Mouse (Mus musculus): ENCODE data around the gene Ccin. TPM values are rescaled to one million over a fixed set of nuclear protein-coding genes. Genes with fewer than 3 reads are reported as not detected.
A peak's percentile ranks its signal among the peaks of the same experiment; 100 is the strongest.

Gene Ccin
- polyA plus RNA-seq, 2 experiments: 0.10 to 0.36 TPM

GRCm38 (mm10) chr4:43981251-43981650 is 2.0 kb upstream of the Ccin start:
- Histone ChIP-seq H3K9ac (ENCODE audit: low read depth, low read length, severe bottlenecking) (no peak overlapping the region), H3K36me3 (ENCODE audit: control insufficient read depth, insufficient read depth, low read length) (no peaks in the 10 kb centered on the region), H3K4me3 (replicated peaks; ENCODE audit: low read length) (no peak overlapping the region), H3K27ac (replicated peaks; ENCODE audit: low read depth, low read length) (no peak overlapping the region), H3K4me2 (replicated peaks; ENCODE audit: low read depth, low read length, severe bottlenecking) (no peak overlapping the region), H3K4me1 (ENCODE audit: control insufficient read depth, insufficient read depth, low read length) (peaks cover 27% of the 10 kb centered on the region), H3K9me3 (ENCODE audit: control insufficient read depth, low read length) (no peaks in the 10 kb centered on the region), H3K27me3 (ENCODE audit: control insufficient read depth, insufficient read depth, low read length) (no peaks in the 10 kb centered on the region)
- ATAC-seq (ENCODE audit: low FRiP score, low read depth): no peak
- no peak for DNase-seq (ENCODE audit: low spot score)
- WGBS: 92% methylated on average over 7 of the region's 7 CpGs
- TF ChIP-seq POLR2A (IDR thresholded peaks at IDR 0.05; ENCODE audit: borderline replicate concordance, extremely low read depth, insufficient read depth, insufficient read length): no peak

- H3K27ac ChIP-seq (replicated peaks; ENCODE audit: low read depth, low read length): 0 out of 2 replicates have a peak overlapping the region, but pooled peaks have one; percentile 29
- under 1% methylated on average over 24 of the region's 24 CpGs for WGBS
Measured at GRCm38 (mm10) chr4:43982053-43982732, 1.1 kb upstream of the Ccin start.

GRCm38 (mm10) chr4:43983756-43984155 is 473 bp downstream of the Ccin start:
- Histone ChIP-seq H3K4me2 (replicated peaks; ENCODE audit: low read depth, low read length, severe bottlenecking) (no peak overlapping the region), H3K27ac (replicated peaks; ENCODE audit: low read depth, low read length) (no peak overlapping the region), H3K9ac (ENCODE audit: low read depth, low read length, severe bottlenecking) (no peak overlapping the region), H3K4me1 (ENCODE audit: control insufficient read depth, insufficient read depth, low read length) (peaks cover 19% of the 10 kb centered on the region), H3K4me3 (replicated peaks; ENCODE audit: low read length) (no peak overlapping the region), H3K36me3 (ENCODE audit: control insufficient read depth, insufficient read depth, low read length) (no peaks in the 10 kb centered on the region), H3K9me3 (ENCODE audit: control insufficient read depth, low read length) (no peaks in the 10 kb centered on the region), H3K27me3 (ENCODE audit: control insufficient read depth, insufficient read depth, low read length) (no peaks in the 10 kb centered on the region)
- DNase-seq (ENCODE audit: low spot score) (no peak), ATAC-seq (ENCODE audit: low FRiP score, low read depth) (no peak)
- TF ChIP-seq POLR2A (IDR thresholded peaks at IDR 0.05; ENCODE audit: borderline replicate concordance, extremely low read depth, insufficient read depth, insufficient read length): no peak
- WGBS: 89% methylated on average over 22 of the region's 22 CpGs

More at GRCm38 (mm10) chr4:43982053-43982732, 1.1 kb upstream of the Ccin start:
- peak; percentile 89 for ATAC-seq (ENCODE audit: low FRiP score, low read depth)
- H3K27me3 ChIP-seq (ENCODE audit: control insufficient read depth, insufficient read depth, low read length): no peaks in the 10 kb centered on the region
- H3K4me1 ChIP-seq (ENCODE audit: control insufficient read depth, insufficient read depth, low read length): peaks cover 27% of the 10 kb centered on the region
- H3K4me2 ChIP-seq (replicated peaks; ENCODE audit: low read depth, low read length, severe bottlenecking): peak overlapping the region; percentile 68
- no peaks in the 10 kb centered on the region for H3K36me3 ChIP-seq (ENCODE audit: control insufficient read depth, insufficient read depth, low read length)
- TF ChIP-seq POLR2A (IDR thresholded peaks at IDR 0.05; ENCODE audit: borderline replicate concordance, extremely low read depth, insufficient read depth, insufficient read length): peak; percentile 54; the same call in 1 of the 2 replicates
- peak; percentile 93 for DNase-seq (ENCODE audit: low spot score)
- no peaks in the 10 kb centered on the region for H3K9me3 ChIP-seq (ENCODE audit: control insufficient read depth, low read length)
- H3K4me3 ChIP-seq (replicated peaks; ENCODE audit: low read length): peak overlapping the region; percentile 34
- H3K9ac ChIP-seq (ENCODE audit: low read depth, low read length, severe bottlenecking): peak overlapping the region; percentile 59

- TF ChIP-seq POLR2A (IDR thresholded peaks at IDR 0.05; ENCODE audit: borderline replicate concordance, extremely low read depth, insufficient read depth, insufficient read length): no peak
- WGBS: 92% methylated on average over 19 of the region's 19 CpGs
- no peaks in the 10 kb centered on the region for H3K27me3 ChIP-seq (ENCODE audit: control insufficient read depth, insufficient read depth, low read length)
- H3K36me3 ChIP-seq (ENCODE audit: control insufficient read depth, insufficient read depth, low read length): no peaks in the 10 kb centered on the region
- no peak overlapping the region for H3K4me2 ChIP-seq (replicated peaks; ENCODE audit: low read depth, low read length, severe bottlenecking)
- ATAC-seq (ENCODE audit: low FRiP score, low read depth): no peak
- no peak overlapping the region for H3K9ac ChIP-seq (ENCODE audit: low read depth, low read length, severe bottlenecking)
- no peak overlapping the region for H3K27ac ChIP-seq (replicated peaks; ENCODE audit: low read depth, low read length)
- no peaks in the 10 kb centered on the region for H3K9me3 ChIP-seq (ENCODE audit: control insufficient read depth, low read length)
- no peak for DNase-seq (ENCODE audit: low spot score)
- H3K4me3 ChIP-seq (replicated peaks; ENCODE audit: low read length): no peak overlapping the region
- peaks cover 16% of the 10 kb centered on the region; the same call in 1 of the 2 replicates for H3K4me1 ChIP-seq (ENCODE audit: control insufficient read depth, insufficient read depth, low read length)
Measured at GRCm38 (mm10) chr4:43984326-43984725, 1.0 kb downstream of the Ccin start.

GRCm38 (mm10) chr4:43988976-43989375 is 5.7 kb downstream of the Ccin start:
- ATAC-seq (ENCODE audit: low FRiP score, low read depth): no peak
- no peak for DNase-seq (ENCODE audit: low spot score)
- no peak overlapping the region for H3K4me2 ChIP-seq (replicated peaks; ENCODE audit: low read depth, low read length, severe bottlenecking)
- no peaks in the 10 kb centered on the region for H3K36me3 ChIP-seq (ENCODE audit: control insufficient read depth, insufficient read depth, low read length)
- no peaks in the 10 kb centered on the region for H3K4me1 ChIP-seq (ENCODE audit: control insufficient read depth, insufficient read depth, low read length)
- no peak for TF ChIP-seq POLR2A (IDR thresholded peaks at IDR 0.05; ENCODE audit: borderline replicate concordance, extremely low read depth, insufficient read depth, insufficient read length)
- WGBS: 90% methylated on average over 3 of the region's 3 CpGs
- no peak overlapping the region for H3K4me3 ChIP-seq (replicated peaks; ENCODE audit: low read length)
- no peaks in the 10 kb centered on the region for H3K9me3 ChIP-seq (ENCODE audit: control insufficient read depth, low read length)
- H3K9ac ChIP-seq (ENCODE audit: low read depth, low read length, severe bottlenecking): no peak overlapping the region
- no peak overlapping the region for H3K27ac ChIP-seq (replicated peaks; ENCODE audit: low read depth, low read length)
- H3K27me3 ChIP-seq (ENCODE audit: control insufficient read depth, insufficient read depth, low read length): no peaks in the 10 kb centered on the region

Data from limb, embryonic 14.5 days (tissue).